Mouse (Mus musculus): Measurements from ENCODE around the gene Babam2. TPM values are rescaled to one million over a fixed set of nuclear protein-coding genes. Genes with fewer than 3 reads are reported as not detected.

Gene Babam2
- polyA plus RNA-seq, 1 experiment from 2014 or later = 47.9 TPM

- Histone ChIP-seq H3K9ac (no peak overlapping the region), H3K4me2 (replicated peaks) (no peak overlapping the region), H3K27ac (no peak overlapping the region), H3K27me3 (no peaks in the 10 kb centered on the region), H3K9me3 (no peaks in the 10 kb centered on the region), H3K4me3 (no peak overlapping the region), H3K4me1 (no peaks in the 10 kb centered on the region), H3K36me3 (no peaks in the 10 kb centered on the region)
- ATAC-seq (ENCODE audit: low FRiP score, low read depth) = no peak
- WGBS = 74% methylated on average over 6 of the region's 6 CpGs
These were observed 27.0 kb downstream of the Babam2 start for GRCm38 (mm10) chr5:31724519-31724918.

- Histone ChIP-seq H3K9ac (no peak overlapping the region), H3K27me3 (no peaks in the 10 kb centered on the region), H3K4me1 (no peaks in the 10 kb centered on the region), H3K4me2 (replicated peaks) (no peak overlapping the region), H3K9me3 (no peaks in the 10 kb centered on the region), H3K27ac (no peak overlapping the region), H3K36me3 (no peaks in the 10 kb centered on the region), H3K4me3 (no peak overlapping the region)
- 75% methylated on average over 2 of the region's 2 CpGs for WGBS
- no peak for ATAC-seq (ENCODE audit: low FRiP score, low read depth)
These were observed 28.4 kb downstream of the Babam2 start for GRCm38 (mm10) chr5:31725885-31726284.

DNA sequence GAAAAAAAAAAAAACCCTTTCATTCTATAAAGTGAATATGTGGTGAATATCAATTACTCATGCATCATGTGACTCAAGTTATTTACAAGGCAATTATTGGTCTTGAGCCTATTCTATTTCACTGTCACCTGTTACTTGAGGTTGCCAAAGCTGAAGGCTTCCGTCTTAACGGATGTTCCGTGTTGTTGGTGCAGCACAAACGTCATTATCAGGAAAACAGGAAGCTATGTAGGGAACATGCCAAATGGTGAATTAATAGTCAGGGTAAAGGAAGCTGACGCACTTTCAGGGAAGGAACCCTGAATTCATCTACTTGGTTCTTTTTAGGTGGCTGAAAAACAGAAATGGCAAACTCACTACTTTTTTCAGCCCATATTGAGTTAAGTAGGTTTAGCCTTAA lies 30.0 kb downstream of the Babam2 start:
- no peaks in the 10 kb centered on the region for H3K27me3 ChIP-seq
- WGBS = 81% methylated on average over 5 of the region's 5 CpGs
- no peaks in the 10 kb centered on the region for H3K4me1 ChIP-seq
- no peak overlapping the region for H3K4me3 ChIP-seq
- no peaks in the 10 kb centered on the region for H3K9me3 ChIP-seq
- no peaks in the 10 kb centered on the region for H3K36me3 ChIP-seq
- no peak for ATAC-seq (ENCODE audit: low FRiP score, low read depth)
- no peak overlapping the region for H3K27ac ChIP-seq
- H3K9ac ChIP-seq = no peak overlapping the region
- no peak overlapping the region for H3K4me2 ChIP-seq (replicated peaks)

DNA sequence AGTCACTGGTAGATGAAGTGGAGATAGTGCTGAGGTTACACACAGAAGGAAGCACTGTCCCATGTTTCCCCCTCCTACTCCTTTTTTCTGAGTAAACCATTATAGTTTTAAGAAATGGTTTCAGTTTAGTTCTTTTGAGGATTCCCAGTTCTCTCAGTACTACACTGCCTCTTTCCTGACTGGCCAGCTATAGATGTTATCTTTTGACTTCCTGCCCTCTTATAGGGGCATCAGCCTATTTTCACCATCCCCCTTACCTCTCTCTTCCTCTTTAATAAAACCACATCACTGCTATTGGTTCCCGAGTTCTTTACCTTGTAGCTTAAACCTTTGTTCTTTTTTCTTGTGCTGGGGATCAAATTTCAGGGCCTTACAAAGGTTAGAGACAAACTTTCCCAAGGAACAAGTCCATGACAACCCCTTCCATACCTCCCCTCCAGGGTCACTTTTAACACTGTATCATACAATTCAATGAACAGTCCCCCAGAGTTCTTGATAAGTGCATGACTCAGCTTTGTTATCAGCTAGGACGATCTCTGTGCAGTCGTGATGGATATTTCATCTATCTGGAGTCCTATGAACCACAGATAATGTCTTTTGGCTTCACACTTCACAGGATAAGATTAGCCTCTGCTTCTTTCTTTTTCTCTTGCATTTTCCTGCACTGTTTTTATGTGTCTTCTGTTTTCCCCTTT lies 35.3 kb downstream of the Babam2 start:
- Histone ChIP-seq H3K9ac (no peak overlapping the region), H3K27me3 (no peaks in the 10 kb centered on the region), H3K9me3 (no peaks in the 10 kb centered on the region), H3K36me3 (no peaks in the 10 kb centered on the region), H3K27ac (no peak overlapping the region), H3K4me3 (no peak overlapping the region), H3K4me1 (no peaks in the 10 kb centered on the region), H3K4me2 (replicated peaks) (no peak overlapping the region)
- ATAC-seq (ENCODE audit: low FRiP score, low read depth) = no peak
- WGBS = 34% methylated on average over 3 of the region's 3 CpGs

DNA sequence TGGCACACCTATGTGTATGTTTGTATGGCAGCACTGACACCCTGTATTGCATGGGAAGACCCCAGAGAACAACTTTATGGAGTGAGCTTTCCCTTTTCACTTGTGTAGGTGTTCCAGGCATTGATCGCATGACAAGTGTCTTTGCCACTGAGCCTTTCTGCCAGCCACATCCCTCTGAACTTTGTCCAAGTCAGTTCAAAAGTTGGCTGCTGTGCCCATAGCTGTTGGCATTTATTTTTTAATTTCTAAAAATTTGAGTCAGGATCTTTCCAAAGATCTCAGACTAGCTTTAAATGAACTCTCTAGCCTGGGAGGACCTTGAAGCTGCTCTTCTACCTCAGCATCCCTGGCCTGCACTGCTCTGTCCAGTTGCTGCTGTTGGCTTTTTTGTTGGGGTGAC lies 44.4 kb downstream of the Babam2 start:
- H3K4me2 ChIP-seq (replicated peaks) = no peak overlapping the region
- H3K27me3 ChIP-seq = no peaks in the 10 kb centered on the region
- H3K36me3 ChIP-seq = no peaks in the 10 kb centered on the region
- WGBS = 100% methylated on average over 1 of the region's 1 CpGs
- H3K27ac ChIP-seq = no peak overlapping the region
- H3K9me3 ChIP-seq = no peaks in the 10 kb centered on the region
- no peak overlapping the region for H3K9ac ChIP-seq
- no peak for ATAC-seq (ENCODE audit: low FRiP score, low read depth)
- no peak overlapping the region for H3K4me3 ChIP-seq
- H3K4me1 ChIP-seq = no peaks in the 10 kb centered on the region

- no peak for ATAC-seq (ENCODE audit: low FRiP score, low read depth)
- Histone ChIP-seq H3K27me3 (no peaks in the 10 kb centered on the region), H3K9me3 (no peaks in the 10 kb centered on the region), H3K4me1 (no peaks in the 10 kb centered on the region), H3K36me3 (no peaks in the 10 kb centered on the region), H3K4me3 (no peak overlapping the region), H3K4me2 (replicated peaks) (no peak overlapping the region), H3K9ac (no peak overlapping the region), H3K27ac (no peak overlapping the region)
- 41% methylated on average over 4 of the region's 4 CpGs for WGBS
These were observed 45.1 kb downstream of the Babam2 start for GRCm38 (mm10) chr5:31742521-31743031.

DNA sequence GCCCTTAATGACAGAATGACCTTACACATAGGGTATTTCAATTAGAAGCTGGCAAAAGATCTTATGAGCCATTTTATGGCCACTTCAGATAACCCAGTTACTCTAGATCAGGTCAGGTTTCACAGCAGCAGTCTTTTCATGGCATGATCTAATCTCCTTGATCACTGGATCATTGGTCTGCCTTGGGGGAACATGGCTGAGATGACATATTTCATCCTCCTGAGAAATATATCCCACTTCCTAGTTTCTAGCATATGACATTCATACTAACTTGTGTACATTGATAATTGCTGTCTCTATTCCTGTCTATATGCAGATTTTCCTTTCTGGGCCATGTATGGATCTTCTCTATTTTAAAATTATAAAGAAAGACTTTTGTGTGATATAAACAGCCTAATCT lies 51.9 kb downstream of the Babam2 start:
- Histone ChIP-seq H3K4me3 (no peak overlapping the region), H3K36me3 (no peaks in the 10 kb centered on the region), H3K27me3 (no peaks in the 10 kb centered on the region), H3K4me1 (peaks cover 10% of the 10 kb centered on the region; the same call in 1 of the 2 replicates), H3K9ac (no peak overlapping the region), H3K27ac (no peak overlapping the region), H3K4me2 (replicated peaks) (no peak overlapping the region), H3K9me3 (no peaks in the 10 kb centered on the region)
- ATAC-seq (ENCODE audit: low FRiP score, low read depth) = no peak

DNA sequence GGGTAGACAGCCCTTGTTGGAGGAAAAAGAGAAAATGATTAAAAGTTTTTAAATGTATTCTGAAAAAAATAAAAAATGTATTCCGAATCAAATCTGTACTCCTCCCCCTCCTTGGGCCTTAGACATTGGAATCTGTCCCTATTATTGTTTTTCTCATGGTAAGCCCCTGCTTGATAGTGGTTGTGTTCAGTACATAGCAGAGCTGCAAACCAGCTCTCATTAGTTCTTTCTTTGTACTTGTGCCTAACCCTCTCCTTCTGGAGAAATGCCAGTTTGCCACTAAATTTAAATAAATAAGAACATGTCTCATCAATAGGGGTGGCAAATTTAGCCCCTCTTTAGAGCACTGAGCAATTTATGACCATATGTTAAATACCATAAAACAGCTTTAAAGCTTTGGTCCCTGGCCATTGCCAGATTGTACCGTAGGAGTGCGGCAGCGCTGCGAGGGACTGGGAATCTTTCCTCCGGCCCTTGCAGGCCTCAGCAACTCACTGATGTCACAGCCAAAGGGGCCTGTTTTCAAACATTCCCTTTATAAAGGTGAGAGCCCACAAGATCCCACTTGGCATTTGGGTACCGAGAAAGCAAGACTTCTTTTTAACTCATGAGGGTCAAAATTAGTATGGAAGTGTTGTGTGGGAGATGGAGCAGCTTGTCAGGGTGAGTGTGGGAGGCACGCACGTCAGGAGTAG lies 52.9 kb downstream of the Babam2 start:
- no peak for ATAC-seq (ENCODE audit: low FRiP score, low read depth)
- no peak overlapping the region for H3K9ac ChIP-seq
- peaks cover 10% of the 10 kb centered on the region; the same call in 1 of the 2 replicates for H3K4me1 ChIP-seq
- H3K36me3 ChIP-seq = no peaks in the 10 kb centered on the region
- H3K27ac ChIP-seq = no peak overlapping the region
- H3K4me2 ChIP-seq (replicated peaks) = no peak overlapping the region
- H3K4me3 ChIP-seq = no peak overlapping the region
- WGBS = 42% methylated on average over 9 of the region's 9 CpGs
- H3K9me3 ChIP-seq = no peaks in the 10 kb centered on the region
- no peaks in the 10 kb centered on the region for H3K27me3 ChIP-seq

GRCm38 (mm10) chr5:31750955-31751354 lies 53.5 kb downstream of the Babam2 start:
- WGBS = 87% methylated on average over 4 of the region's 4 CpGs
- ATAC-seq (ENCODE audit: low FRiP score, low read depth) = no peak
- H3K27me3 ChIP-seq = no peaks in the 10 kb centered on the region
- no peak overlapping the region for H3K9ac ChIP-seq
- no peak overlapping the region for H3K27ac ChIP-seq
- no peak overlapping the region for H3K4me3 ChIP-seq
- H3K4me2 ChIP-seq (replicated peaks) = no peak overlapping the region
- peaks cover 10% of the 10 kb centered on the region; the same call in 1 of the 2 replicates for H3K4me1 ChIP-seq
- no peaks in the 10 kb centered on the region for H3K9me3 ChIP-seq
- H3K36me3 ChIP-seq = no peaks in the 10 kb centered on the region

DNA sequence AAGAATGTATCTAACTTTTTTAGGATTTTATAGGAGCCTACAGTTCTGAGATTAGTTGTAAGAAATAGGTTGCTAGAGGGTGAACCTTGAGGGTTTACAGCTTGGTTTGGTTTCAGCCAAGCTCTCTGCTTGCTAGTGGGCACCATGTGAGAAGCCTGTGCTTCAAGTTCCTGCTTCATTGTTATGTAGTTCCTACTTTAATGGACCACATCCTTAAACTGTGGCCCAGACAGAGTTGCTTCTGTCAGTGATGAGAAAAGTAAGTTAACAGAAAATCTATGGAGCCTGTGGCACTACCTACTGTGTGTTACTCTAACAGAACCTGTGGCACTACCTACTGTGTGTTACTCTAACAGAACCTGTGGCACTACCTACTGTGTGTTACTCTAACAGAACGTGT lies 57.1 kb downstream of the Babam2 start:
- H3K4me2 ChIP-seq (replicated peaks) = no peak overlapping the region
- no peaks in the 10 kb centered on the region for H3K36me3 ChIP-seq
- no peak for ATAC-seq (ENCODE audit: low FRiP score, low read depth)
- peaks cover 10% of the 10 kb centered on the region; the same call in 1 of the 2 replicates for H3K4me1 ChIP-seq
- no peak overlapping the region for H3K27ac ChIP-seq
- H3K4me3 ChIP-seq = no peak overlapping the region
- no peaks in the 10 kb centered on the region for H3K27me3 ChIP-seq
- no peak overlapping the region for H3K9ac ChIP-seq
- H3K9me3 ChIP-seq = no peaks in the 10 kb centered on the region
- 92% methylated on average over 1 of the region's 1 CpGs for WGBS

- Histone ChIP-seq H3K4me1 (peaks cover 10% of the 10 kb centered on the region; the same call in 1 of the 2 replicates), H3K4me3 (no peak overlapping the region), H3K9ac (no peak overlapping the region), H3K27ac (no peak overlapping the region), H3K27me3 (no peaks in the 10 kb centered on the region), H3K9me3 (no peaks in the 10 kb centered on the region), H3K4me2 (replicated peaks) (no peak overlapping the region), H3K36me3 (no peaks in the 10 kb centered on the region)
- no peak for ATAC-seq (ENCODE audit: low FRiP score, low read depth)
- WGBS = 72% methylated on average over 3 of the region's 3 CpGs
These were observed 57.8 kb downstream of the Babam2 start for GRCm38 (mm10) chr5:31755255-31755654.

DNA sequence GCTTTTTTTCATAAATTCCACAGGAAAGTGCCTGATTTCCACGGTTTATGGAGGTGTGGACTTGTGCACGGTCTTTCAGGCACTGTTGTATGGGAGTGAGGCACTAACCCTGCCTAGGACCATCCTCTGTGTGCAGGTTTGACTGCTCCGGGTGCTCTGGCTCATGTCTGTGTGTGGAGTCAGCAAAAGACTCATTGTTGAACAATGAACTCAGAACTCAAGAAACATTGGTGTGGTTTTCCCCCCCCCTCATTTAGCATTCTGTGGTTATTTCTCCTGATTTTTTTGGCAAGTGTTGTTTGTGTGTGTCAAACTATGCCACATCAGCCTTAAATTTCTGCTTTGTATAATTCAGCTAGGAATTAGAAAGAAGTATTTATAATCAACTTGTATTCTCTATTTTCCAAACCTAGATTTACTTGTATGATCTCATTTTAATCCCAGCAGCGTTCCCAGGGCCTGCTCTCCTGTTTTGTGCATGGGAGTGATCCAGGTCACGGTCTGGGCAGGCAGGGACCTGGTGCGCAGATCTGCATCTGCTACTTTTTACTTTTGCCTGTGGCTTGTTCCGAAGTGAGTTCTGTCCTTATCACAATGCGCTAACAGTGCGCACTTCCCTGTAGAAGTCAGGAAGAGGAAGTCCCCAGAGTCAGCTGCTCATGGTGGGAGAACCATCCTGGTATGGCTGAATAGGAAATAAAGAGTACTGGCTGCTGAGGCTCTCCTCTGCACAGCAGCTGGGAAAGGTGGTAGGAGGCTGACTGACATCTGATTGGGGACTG lies 61.0 kb downstream of the Babam2 start:
- H3K27ac ChIP-seq = no peak overlapping the region
- no peaks in the 10 kb centered on the region for H3K36me3 ChIP-seq
- H3K9ac ChIP-seq = no peak overlapping the region
- no peak for ATAC-seq (ENCODE audit: low FRiP score, low read depth)
- H3K27me3 ChIP-seq = no peaks in the 10 kb centered on the region
- no peaks in the 10 kb centered on the region for H3K4me1 ChIP-seq
- no peaks in the 10 kb centered on the region for H3K9me3 ChIP-seq
- WGBS = 89% methylated on average over 9 of the region's 9 CpGs
- H3K4me3 ChIP-seq = no peak overlapping the region
- H3K4me2 ChIP-seq (replicated peaks) = no peak overlapping the region
